Mouse (Mus musculus) small intestine, adult 2 months (tissue): ENCODE data around the gene B430306N03Rik.

ENCODE experiments used
- CTCF ChIP-seq: fragments of 200-500 bp; IDR thresholded peaks from 2 replicates; pipeline ENCODE4 v1.5.1; 2012; ENCODE audit warnings: low read depth, mild to moderate bottlenecking, control low read depth, inconsistent platforms, low read length, moderate library complexity, mixed read lengths; ENCODE audit not compliant: insufficient replicate concordance, insufficient read length; ENCODE audit errors: extremely low read depth
- POLR2A ChIP-seq: fragments of 200-500 bp; IDR thresholded peaks from 2 replicates; pipeline ENCODE4 v1.6.1; 2012; ENCODE audit warnings: low read depth, mild to moderate bottlenecking, control low read depth, inconsistent platforms, low read length, moderate library complexity

GRCm38 (mm10) chr17:48325093-48325492 is 9.2 kb downstream of the B430306N03Rik start:
- TF ChIP-seq CTCF (no peak), POLR2A (no peak)
